Mouse (Mus musculus) heart, embryonic 16.5 days (tissue): ENCODE measurements around the gene Ephb2. TPM values are rescaled to one million over a fixed set of nuclear protein-coding genes. Genes with fewer than 3 reads are reported as not detected.

Experiments
- ATAC-seq: fragments of 200-750 bp; cut with Nextera tagmentation; replicated peaks from 2 replicates; pipeline ENCODE4 v1.8.0; 2017; ENCODE audit warnings: moderate number of reproducible peaks; ENCODE audit not compliant: insufficient read depth, low FRiP score; ENCODE audit errors: extremely low read depth
- H3K27ac ChIP-seq: fragments of 300-500 bp; sonication (generic); 2 replicates; pipeline ENCODE4 v1.5.1; 2014; ENCODE audit warnings: mild to moderate bottlenecking, low read length, control low read depth, moderate library complexity
- H3K27me3 ChIP-seq: fragments of 300-500 bp; sonication (generic); 2 replicates; pipeline ENCODE4 v1.6.1; 2014; ENCODE audit warnings: low read length, mixed read lengths; ENCODE audit not compliant: control insufficient read depth, insufficient read depth
- H3K36me3 ChIP-seq: fragments of 300-500 bp; sonication (generic); 2 replicates; pipeline ENCODE4 v1.6.1; 2014; ENCODE audit not compliant: control insufficient read depth, insufficient read depth
- H3K4me1 ChIP-seq: fragments of 300-500 bp; sonication (generic); 2 replicates; pipeline ENCODE4 v1.6.1; 2014; ENCODE audit warnings: low read length, mixed read lengths; ENCODE audit not compliant: control insufficient read depth, insufficient read depth
- H3K4me2 ChIP-seq: fragments of 300-500 bp; sonication (generic); 2 replicates; pipeline ENCODE4 v1.6.1; 2014; ENCODE audit warnings: low read depth, mild to moderate bottlenecking, control low read depth, low read length
- H3K4me3 ChIP-seq: fragments of 300-500 bp; sonication (generic); 2 replicates; pipeline ENCODE4 v1.5.1; 2014; ENCODE audit warnings: mild to moderate bottlenecking, control low read depth, low read length
- H3K9ac ChIP-seq: fragments of 300-500 bp; sonication (generic); 2 replicates; pipeline ENCODE4 v1.6.1; 2014; ENCODE audit warnings: low read length, control low read depth
- H3K9me3 ChIP-seq: fragments of 300-500 bp; sonication (generic); replicated peaks from 2 replicates; pipeline ENCODE4 v1.6.1; 2016; ENCODE audit warnings: low read length; ENCODE audit not compliant: control insufficient read depth
- WGBS: fragments of 180-500 bp; shearing (Covaris S2); extraction: QIAGEN DNeasy Blood & Tissue Kit; methylation state at CpG from one replicate; pipeline ENCODE4 v1.1.7; 2014; 5-methylcytosine and 5-hydroxymethylcytosine counted together
- polyA plus RNA-seq: library from polyadenylated mRNA; unstranded; fragments of >200 nt; fragmentation: Nextera tagmentation; extraction: Ambion mirVana; gene quantifications from 2 replicates; pipeline ENCODE4 v1.2.1, GENCODE M21; 2015

Ephb2 gene
- polyA plus RNA-seq, 1 experiment from 2014 or later, result 0.70 TPM

GRCm38 (mm10) chr4:136815364-136815763 is 20.4 kb downstream of the Ephb2 start:
- ATAC-seq, result no peak
- Histone ChIP-seq H3K9me3 (no peaks in the 10 kb centered on the region), H3K4me2 (no peak overlapping the region), H3K9ac (no peak overlapping the region), H3K36me3 (no peaks in the 10 kb centered on the region), H3K4me1 (peaks cover 8% of the 10 kb centered on the region; the same call in 1 of the 2 replicates), H3K27me3 (0 out of 2 replicates have a peak, but pooled peaks cover 6% of the 10 kb centered on the region), H3K27ac (no peak overlapping the region), H3K4me3 (no peak overlapping the region)
- 71% methylated on average over 5 of the region's 5 CpGs for WGBS

- no peak for ATAC-seq
- Histone ChIP-seq H3K27me3 (0 out of 2 replicates have a peak, but pooled peaks cover 3% of the 10 kb centered on the region), H3K4me1 (peaks cover 8% of the 10 kb centered on the region; the same call in 1 of the 2 replicates), H3K36me3 (no peaks in the 10 kb centered on the region), H3K27ac (no peak overlapping the region), H3K4me3 (no peak overlapping the region), H3K4me2 (no peak overlapping the region), H3K9ac (no peak overlapping the region), H3K9me3 (no peaks in the 10 kb centered on the region)
- WGBS, result 48% methylated on average over 4 of the region's 4 CpGs
Observed at GRCm38 (mm10) chr4:136812543-136812942, 23.2 kb downstream of the Ephb2 start.

DNA sequence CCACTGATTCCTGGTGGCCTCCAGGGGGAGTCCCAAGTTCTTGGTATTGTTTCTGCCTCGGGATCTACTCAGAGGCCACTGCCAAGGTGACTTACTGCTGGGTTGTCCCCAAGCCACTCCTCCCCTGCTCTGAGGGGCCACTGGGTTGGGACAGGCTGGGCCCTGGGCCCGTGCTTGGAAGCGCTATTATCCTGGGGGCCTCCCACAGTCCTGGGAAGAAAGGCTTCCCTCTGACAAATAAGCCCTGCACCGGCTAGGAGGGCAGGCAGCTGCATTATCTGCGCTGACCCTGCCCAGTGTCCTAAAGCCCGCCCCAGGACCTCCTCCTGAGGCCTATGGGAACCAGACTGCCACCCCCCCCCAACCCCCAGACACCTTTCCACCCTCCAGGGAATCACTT is 24.2 kb downstream of the Ephb2 start:
- Histone ChIP-seq H3K4me3 (no peak overlapping the region), H3K9ac (no peak overlapping the region), H3K4me1 (peaks cover 12% of the 10 kb centered on the region), H3K4me2 (no peak overlapping the region), H3K27me3 (no peaks in the 10 kb centered on the region), H3K27ac (no peak overlapping the region), H3K9me3 (no peaks in the 10 kb centered on the region), H3K36me3 (no peaks in the 10 kb centered on the region)
- WGBS, result 48% methylated on average over 6 of the region's 6 CpGs
- ATAC-seq, result no peak

GRCm38 (mm10) chr4:136808478-136808877 is 27.3 kb downstream of the Ephb2 start:
- no peaks in the 10 kb centered on the region for H3K36me3 ChIP-seq
- H3K27ac ChIP-seq, result no peak overlapping the region
- WGBS, result 53% methylated on average over 11 of the region's 11 CpGs
- H3K4me3 ChIP-seq, result no peak overlapping the region
- H3K9ac ChIP-seq, result no peak overlapping the region
- H3K4me2 ChIP-seq, result no peak overlapping the region
- peaks cover 5% of the 10 kb centered on the region for H3K27me3 ChIP-seq
- ATAC-seq, result no peak
- no peaks in the 10 kb centered on the region for H3K9me3 ChIP-seq
- H3K4me1 ChIP-seq, result peaks cover 16% of the 10 kb centered on the region

DNA sequence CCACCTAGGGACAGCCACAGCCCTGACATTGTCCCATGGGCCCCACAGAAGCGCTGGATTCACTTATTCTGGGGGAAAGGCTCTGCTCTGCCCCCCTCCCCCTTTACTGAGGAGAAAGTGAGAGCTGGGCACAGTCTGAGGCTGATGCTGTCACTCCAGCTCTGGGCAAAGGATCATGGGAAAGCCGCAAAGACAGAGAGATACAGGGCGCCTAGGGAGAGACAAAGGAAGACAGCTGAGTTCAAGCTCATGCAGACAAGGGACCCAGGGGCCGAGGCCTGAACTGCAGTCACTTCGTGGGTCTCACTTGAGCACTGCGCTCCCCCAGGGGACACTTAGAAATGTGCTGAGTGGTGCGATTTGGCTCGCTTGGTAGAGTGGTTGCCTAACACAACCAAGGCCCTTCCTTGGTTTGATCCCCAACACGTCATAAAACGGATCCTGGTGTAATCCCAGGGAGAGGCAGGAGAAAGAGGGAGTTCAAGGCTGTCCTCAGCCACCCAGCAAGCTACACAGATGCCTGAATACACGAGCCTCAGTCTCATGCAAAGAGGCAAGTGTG is 28.3 kb downstream of the Ephb2 start:
- no peak overlapping the region for H3K27ac ChIP-seq
- H3K4me2 ChIP-seq, result no peak overlapping the region
- H3K27me3 ChIP-seq, result peaks cover 5% of the 10 kb centered on the region
- no peak for ATAC-seq
- no peak overlapping the region for H3K9ac ChIP-seq
- H3K4me1 ChIP-seq, result peaks cover 22% of the 10 kb centered on the region
- WGBS, result 62% methylated on average over 11 of the region's 11 CpGs
- no peaks in the 10 kb centered on the region for H3K36me3 ChIP-seq
- no peaks in the 10 kb centered on the region for H3K9me3 ChIP-seq
- H3K4me3 ChIP-seq, result no peak overlapping the region

GRCm38 (mm10) chr4:136806254-136806653 is 29.5 kb downstream of the Ephb2 start:
- H3K27ac ChIP-seq, result no peak overlapping the region

GRCm38 (mm10) chr4:136804343-136804742 is 31.4 kb downstream of the Ephb2 start:
- WGBS, result 92% methylated on average over 6 of the region's 6 CpGs
- Histone ChIP-seq H3K9ac (no peak overlapping the region), H3K27me3 (peaks cover 5% of the 10 kb centered on the region), H3K36me3 (no peaks in the 10 kb centered on the region), H3K9me3 (no peaks in the 10 kb centered on the region), H3K4me1 (peaks cover 25% of the 10 kb centered on the region), H3K27ac (no peak overlapping the region), H3K4me3 (no peak overlapping the region), H3K4me2 (no peak overlapping the region)
- no peak for ATAC-seq

More at GRCm38 (mm10) chr4:136806254-136806653, 29.5 kb downstream of the Ephb2 start:
- H3K9me3 ChIP-seq, result no peaks in the 10 kb centered on the region
- H3K4me1 ChIP-seq, result peaks cover 27% of the 10 kb centered on the region
- no peak overlapping the region for H3K4me3 ChIP-seq
- 52% methylated on average over 10 of the region's 10 CpGs for WGBS
- H3K9ac ChIP-seq, result no peak overlapping the region
- peaks cover 5% of the 10 kb centered on the region for H3K27me3 ChIP-seq
- no peak overlapping the region for H3K4me2 ChIP-seq
- no peaks in the 10 kb centered on the region for H3K36me3 ChIP-seq
- ATAC-seq, result no peak

GRCm38 (mm10) chr4:136802446-136802845 is 33.3 kb downstream of the Ephb2 start:
- Histone ChIP-seq H3K27ac (0 out of 2 replicates have a peak overlapping the region, but pooled peaks have one; percentile 9), H3K27me3 (peaks cover 5% of the 10 kb centered on the region), H3K9ac (no peak overlapping the region), H3K36me3 (no peaks in the 10 kb centered on the region), H3K4me1 (peaks cover 34% of the 10 kb centered on the region), H3K4me2 (peak overlapping the region; percentile 44; the same call in 1 of the 2 replicates), H3K9me3 (no peaks in the 10 kb centered on the region), H3K4me3 (peak overlapping the region; percentile 1; the same call in 1 of the 2 replicates)
- WGBS, result 8% methylated on average over 12 of the region's 12 CpGs
- ATAC-seq, result peak; percentile 59

DNA sequence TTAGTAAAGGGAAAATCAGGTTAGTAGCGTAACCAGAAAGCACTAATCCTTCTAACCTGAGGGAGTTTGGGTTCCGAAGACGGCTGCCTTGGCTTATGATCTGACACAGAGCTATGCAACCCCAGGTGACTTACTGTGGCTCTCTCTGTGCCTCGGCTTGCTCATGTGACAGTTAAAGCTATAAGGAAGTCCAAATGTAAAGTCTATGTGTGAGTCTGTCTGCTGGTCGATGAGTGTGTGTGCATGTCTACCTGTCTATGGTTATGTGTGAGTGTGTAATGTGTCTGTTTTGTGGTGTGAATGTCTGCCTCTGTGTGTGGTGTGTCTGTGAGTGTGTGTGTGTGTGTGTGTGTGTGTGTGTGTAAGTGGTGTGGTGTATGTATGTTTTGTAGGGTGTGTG is 33.8 kb downstream of the Ephb2 start:
- Histone ChIP-seq H3K27me3 (peaks cover 5% of the 10 kb centered on the region), H3K4me1 (peaks cover 31% of the 10 kb centered on the region), H3K4me2 (no peak overlapping the region), H3K9ac (no peak overlapping the region), H3K27ac (0 out of 2 replicates have a peak overlapping the region, but pooled peaks have one; percentile 9), H3K4me3 (no peak overlapping the region), H3K9me3 (no peaks in the 10 kb centered on the region), H3K36me3 (no peaks in the 10 kb centered on the region)
- 66% methylated on average over 5 of the region's 5 CpGs for WGBS
- no peak for ATAC-seq
